Mouse (Mus musculus): ENCODE data around the gene Olfr221.
"Not testable (repeated sequence)": the region's sequence is repeated elsewhere in the genome, so short reads cannot be mapped to it uniquely, and the experiment has no call there.

DNA sequence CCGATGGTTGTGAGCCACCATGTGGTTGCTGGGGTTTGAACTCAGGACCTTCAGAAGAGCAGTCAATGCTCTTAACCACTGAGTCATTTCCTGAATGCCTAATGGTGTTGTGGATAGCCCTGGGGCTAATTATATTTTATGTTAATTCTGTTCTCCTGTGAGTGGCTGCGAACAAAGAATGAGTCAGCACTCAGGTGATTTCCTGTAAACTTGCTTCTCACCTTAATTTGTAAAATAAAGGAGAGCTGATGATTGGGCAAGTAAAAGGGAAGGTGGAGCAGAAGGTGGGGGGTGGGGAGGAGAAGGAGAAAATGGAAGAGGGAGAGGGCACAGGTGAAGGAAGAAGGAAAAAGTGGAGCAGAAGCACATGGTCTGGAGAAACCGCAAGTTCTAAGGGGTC is 10.5 kb upstream of the Olfr221 start:
- TF ChIP-seq POLR2A (IDR thresholded peaks at IDR 0.05; ENCODE audit: borderline replicate concordance, extremely low read depth, low read depth, low read length); CTCF (IDR thresholded peaks at IDR 0.05; ENCODE audit: insufficient read depth, low read length): not testable (repeated sequence)

Measured in lung, adult 2 months (tissue).